ENCODE assay signal across 13 mouse cellular contexts in genomic region chr8:46149782-46150181, GRCm38 (mm10). TPM values are rescaled to one million over a fixed set of nuclear protein-coding genes. Genes with fewer than 3 reads are reported as not detected.
A peak's percentile ranks its signal among the peaks of the same experiment; 100 is the strongest.
DNase-seq lines count a peak whose midpoint lies in the region; ATAC-seq and TF ChIP-seq lines count a peak whose summit lies in the region.
"Had no signal": no experiment of that assay in that cellular context is flagged by ENCODE, and none has a peak within 500 bp of the region (broad histone marks: within the 10 kb centered on the region; RNA-seq: fewer than 3 reads in every experiment).

No protein-coding gene starts in this region.

- WGBS in liver, postnatal 0 days (ENCODE audit: insufficient replicate concordance) = 81% methylated on average over 9 of the region's 9 CpGs

- no peaks in the 10 kb centered on the region for H3K36me3 ChIP-seq in liver, postnatal 0 days (replicated peaks; ENCODE audit: insufficient read depth, low read length)
- H3K36me3 ChIP-seq: limb, embryonic 15.5 days had no signal

- H3K27me3 ChIP-seq in liver, postnatal 0 days (ENCODE audit: insufficient read depth, low read length) = peaks cover 3% of the 10 kb centered on the region; the same call in 1 of the 2 replicates

- TF ChIP-seq EP300 in liver, postnatal 0 days (IDR thresholded peaks at IDR 0.05; ENCODE audit: low read depth) = no peak

- ATAC-seq in liver, postnatal 0 days = no peak

- peaks cover 16% of the 10 kb centered on the region for H3K4me1 ChIP-seq in liver, postnatal 0 days (ENCODE audit: insufficient read depth)
- H3K4me1 ChIP-seq in embryonic fibroblast, embryonic 13.5 days (ENCODE audit: control insufficient read depth, insufficient read depth, low read length) = peaks cover 6% of the 10 kb centered on the region

- no peak overlapping the region for H3K4me3 ChIP-seq in gastrocnemius, adult 2 months
- no peak overlapping the region for H3K4me3 ChIP-seq in liver, postnatal 0 days (ENCODE audit: low read depth, low read length)
- H3K4me3 ChIP-seq in embryonic fibroblast, embryonic 13.5 days (ENCODE audit: insufficient read depth, low read length) = no peak overlapping the region
- H3K4me3 ChIP-seq: limb, embryonic 15.5 days had no signal

- no peak overlapping the region for H3K9ac ChIP-seq in liver, postnatal 0 days (replicated peaks)
- H3K9ac ChIP-seq: limb, embryonic 15.5 days had no signal

- TF ChIP-seq POLR2A in embryonic fibroblast, embryonic 13.5 days (IDR thresholded peaks at IDR 0.05; ENCODE audit: low read depth, low read length) = no peak

- DNase-seq in gastrocnemius, adult 2 months = no peak
- DNase-seq in gastrocnemius, postnatal 14 days = no peak
- no peak for DNase-seq in liver, postnatal 0 days
- DNase-seq in liver (no peak), A20 (ENCODE audit: low read depth, low spot score) (peak; percentile 64)
- DNase-seq in c-Kit-positive CD71-positive TER-119-positive erythroid progenitor cells, embryonic 14.5 days (ENCODE audit: low spot score) = no peak
- DNase-seq in layer of hippocampus, postnatal 14 days (ENCODE audit: low spot score in 2 of 2) = no peak
- DNase-seq: adrenal gland, adult 2 months; heart, adult 11 months; heart, postnatal 14 days; thymus, postnatal 14 days had no signal

- intact Hi-C loops in gastrocnemius, adult 2 months (cut with DNase I) = loop anchor here (5.0 kb wide), 1 partner anchor 152 kb away; the partner anchor contains the start of gene Lrp2bp
- intact Hi-C loops in gastrocnemius, postnatal 14 days (cut with DNase I; ENCODE audit: low total_unique reads) = no loop called here

- H3K4me2 ChIP-seq in liver, postnatal 0 days (ENCODE audit: low read depth, low read length) = 0 out of 2 replicates have a peak overlapping the region, but pooled peaks have one; percentile 15
- H3K4me2 ChIP-seq: limb, embryonic 15.5 days had no signal

- H3K27ac ChIP-seq in gastrocnemius, adult 2 months = no peak overlapping the region
- H3K27ac ChIP-seq in liver, postnatal 0 days (ENCODE audit: low read depth) = no peak overlapping the region
- H3K27ac ChIP-seq in embryonic fibroblast, embryonic 13.5 days (ENCODE audit: insufficient read depth, low read length) = no peak overlapping the region
- H3K27ac ChIP-seq: limb, embryonic 15.5 days had no signal

- peak; percentile 8; the same call in 1 of the 2 replicates for TF ChIP-seq CTCF in gastrocnemius, adult 2 months (IDR thresholded peaks at IDR 0.05)
- peak; percentile 40 for TF ChIP-seq CTCF in liver, postnatal 0 days (IDR thresholded peaks at IDR 0.05; ENCODE audit: low read depth)
- TF ChIP-seq CTCF in embryonic fibroblast, embryonic 13.5 days (IDR thresholded peaks at IDR 0.05; ENCODE audit: borderline replicate concordance, insufficient read depth, low read length) = peak; percentile 10; the same call in 1 of the 2 replicates

- no peaks in the 10 kb centered on the region for H3K9me3 ChIP-seq in liver, postnatal 0 days (ENCODE audit: low read length)
- H3K9me3 ChIP-seq: limb, embryonic 15.5 days had no signal

RNA-seq across cellular contexts. Expression of gene Cfap97, which starts 1.8 kb away (rescaled TPM):
- total RNA-seq in gastrocnemius, adult 2 months (2021) = 10 to 100 TPM; 12.4 to 13.0 TPM
- 10 to 100 TPM; 11.2 to 12.0 TPM for total RNA-seq in gastrocnemius, postnatal 14 days (2021)
- polyA plus RNA-seq in liver, postnatal 0 days (2015; fragmentation: Nextera tagmentation; extraction: Ambion mirVana) = 8.4 and 9.2 TPM in 2 replicates
- 17.3 and 19.7 TPM in 2 replicates for polyA plus RNA-seq in embryonic fibroblast, embryonic 13.5 days (2011; ENCODE audit: insufficient read length, low read depth, missing spikeins)
- 10 to 100 TPM; 20.4 to 22.3 TPM for total RNA-seq in layer of hippocampus, postnatal 14 days (2021)

RNA-seq across cellular contexts. Expression of gene Snx25, which starts 2.2 kb away (rescaled TPM):
- total RNA-seq in gastrocnemius, adult 2 months (2021) = 1 to 10 TPM; 6.0 to 6.4 TPM
- total RNA-seq in gastrocnemius, postnatal 14 days (2021) = 1 to 10 TPM; 6.0 to 6.1 TPM
- 3.7 and 4.2 TPM in 2 replicates for polyA plus RNA-seq in liver, postnatal 0 days (2015; fragmentation: Nextera tagmentation; extraction: Ambion mirVana)
- polyA plus RNA-seq in embryonic fibroblast, embryonic 13.5 days (2011; ENCODE audit: insufficient read length, low read depth, missing spikeins) = 20.2 and 23.5 TPM in 2 replicates
- total RNA-seq in layer of hippocampus, postnatal 14 days (2021) = 10 to 100 TPM; 43.8 to 44.3 TPM

Comparison
In these comparisons a context has a peak if more than half of its experiments do, and no peak if none do; other contexts are left out.
1. RNA of gene Snx25, which starts 2.2 kb away (total RNA-seq): 43.8 to 44.3 TPM in layer of hippocampus, postnatal 14 days; 6.0 to 6.4 TPM in gastrocnemius, adult 2 months and 6.0 to 6.1 TPM in gastrocnemius, postnatal 14 days; every median in the first group is over 4 times any median in the second.
2. Peak in every context shown above with its lines, with median percentiles within 50 percentile points of each other: CTCF ChIP-seq.